Mouse (Mus musculus): ENCODE measurements at regions not wholly inside any gene's neighbourhood (a gene's known extent, or its start where the extent isn't known, plus 50 kb on each side); places are given as distances from the start of the nearest gene placed in this dataset.

GRCm38 (mm10) chr1:107677404-107677803 lies 87.6 kb downstream of the Serpinb8 start:
- no peaks in the 10 kb centered on the region for H3K27me3 ChIP-seq (ENCODE audit: control insufficient read depth, insufficient read depth, low read length)
- H3K4me1 ChIP-seq (ENCODE audit: control insufficient read depth, insufficient read depth, low read length) = no peaks in the 10 kb centered on the region
- no peak overlapping the region for H3K4me2 ChIP-seq (replicated peaks; ENCODE audit: low read depth, low read length)
- WGBS = 90% methylated on average over 2 of the region's 2 CpGs
- H3K4me3 ChIP-seq (ENCODE audit: low read depth, low read length) = no peak overlapping the region
- ATAC-seq (ENCODE audit: insufficient number of reproducible peaks, insufficient read depth, low FRiP score, low read depth) = no peak
- no peaks in the 10 kb centered on the region for H3K36me3 ChIP-seq (ENCODE audit: control insufficient read depth, insufficient read depth, low read length)
- H3K9me3 ChIP-seq (ENCODE audit: control insufficient read depth, low read depth, low read length) = no peaks in the 10 kb centered on the region
- no peak overlapping the region for H3K27ac ChIP-seq (ENCODE audit: low read length)
- no peak overlapping the region for H3K9ac ChIP-seq (replicated peaks; ENCODE audit: low read depth, low read length)

GRCm38 (mm10) chr1:107696858-107697257 lies 107.1 kb downstream of the Serpinb8 start:
- 49% methylated on average over 2 of the region's 2 CpGs for WGBS
- H3K4me3 ChIP-seq (ENCODE audit: low read depth, low read length) = no peak overlapping the region
- no peak for ATAC-seq (ENCODE audit: insufficient number of reproducible peaks, insufficient read depth, low FRiP score, low read depth)
- no peaks in the 10 kb centered on the region for H3K27me3 ChIP-seq (ENCODE audit: control insufficient read depth, insufficient read depth, low read length)
- H3K9ac ChIP-seq (replicated peaks; ENCODE audit: low read depth, low read length) = no peak overlapping the region
- no peak overlapping the region for H3K4me2 ChIP-seq (replicated peaks; ENCODE audit: low read depth, low read length)
- H3K36me3 ChIP-seq (ENCODE audit: control insufficient read depth, insufficient read depth, low read length) = no peaks in the 10 kb centered on the region
- H3K9me3 ChIP-seq (ENCODE audit: control insufficient read depth, low read depth, low read length) = no peaks in the 10 kb centered on the region
- no peaks in the 10 kb centered on the region for H3K4me1 ChIP-seq (ENCODE audit: control insufficient read depth, insufficient read depth, low read length)
- H3K27ac ChIP-seq (ENCODE audit: low read length) = no peak overlapping the region

GRCm38 (mm10) chr1:107706108-107706548 lies 116.3 kb downstream of the Serpinb8 start:
- no peaks in the 10 kb centered on the region for H3K9me3 ChIP-seq (ENCODE audit: control insufficient read depth, low read depth, low read length)
- H3K36me3 ChIP-seq (ENCODE audit: control insufficient read depth, insufficient read depth, low read length) = no peaks in the 10 kb centered on the region
- H3K4me1 ChIP-seq (ENCODE audit: control insufficient read depth, insufficient read depth, low read length) = no peaks in the 10 kb centered on the region
- no peak overlapping the region for H3K4me2 ChIP-seq (replicated peaks; ENCODE audit: low read depth, low read length)
- ATAC-seq (ENCODE audit: insufficient number of reproducible peaks, insufficient read depth, low FRiP score, low read depth) = peak; percentile 85
- H3K27me3 ChIP-seq (ENCODE audit: control insufficient read depth, insufficient read depth, low read length) = no peaks in the 10 kb centered on the region
- no peak overlapping the region for H3K27ac ChIP-seq (ENCODE audit: low read length)
- no peak overlapping the region for H3K9ac ChIP-seq (replicated peaks; ENCODE audit: low read depth, low read length)
- no peak overlapping the region for H3K4me3 ChIP-seq (ENCODE audit: low read depth, low read length)

- WGBS = 92% methylated on average over 5 of the region's 5 CpGs
- Histone ChIP-seq H3K9me3 (ENCODE audit: control insufficient read depth, low read depth, low read length) (no peaks in the 10 kb centered on the region), H3K9ac (replicated peaks; ENCODE audit: low read depth, low read length) (no peak overlapping the region), H3K4me3 (ENCODE audit: low read depth, low read length) (no peak overlapping the region), H3K27ac (ENCODE audit: low read length) (no peak overlapping the region), H3K4me1 (ENCODE audit: control insufficient read depth, insufficient read depth, low read length) (no peaks in the 10 kb centered on the region), H3K36me3 (ENCODE audit: control insufficient read depth, insufficient read depth, low read length) (no peaks in the 10 kb centered on the region), H3K27me3 (ENCODE audit: control insufficient read depth, insufficient read depth, low read length) (no peaks in the 10 kb centered on the region), H3K4me2 (replicated peaks; ENCODE audit: low read depth, low read length) (no peak overlapping the region)
- ATAC-seq (ENCODE audit: insufficient number of reproducible peaks, insufficient read depth, low FRiP score, low read depth) = no peak
Observed at GRCm38 (mm10) chr1:107708601-107709000, 118.8 kb downstream of the Serpinb8 start.

GRCm38 (mm10) chr1:107714869-107715268 lies 125.1 kb downstream of the Serpinb8 start:
- Histone ChIP-seq H3K9me3 (ENCODE audit: control insufficient read depth, low read depth, low read length) (no peaks in the 10 kb centered on the region), H3K27me3 (ENCODE audit: control insufficient read depth, insufficient read depth, low read length) (no peaks in the 10 kb centered on the region), H3K36me3 (ENCODE audit: control insufficient read depth, insufficient read depth, low read length) (no peaks in the 10 kb centered on the region), H3K4me2 (replicated peaks; ENCODE audit: low read depth, low read length) (no peak overlapping the region), H3K4me1 (ENCODE audit: control insufficient read depth, insufficient read depth, low read length) (no peaks in the 10 kb centered on the region), H3K4me3 (ENCODE audit: low read depth, low read length) (no peak overlapping the region), H3K27ac (ENCODE audit: low read length) (no peak overlapping the region), H3K9ac (replicated peaks; ENCODE audit: low read depth, low read length) (no peak overlapping the region)
- no peak for ATAC-seq (ENCODE audit: insufficient number of reproducible peaks, insufficient read depth, low FRiP score, low read depth)
- 74% methylated on average over 1 of the region's 1 CpGs for WGBS

- H3K27ac ChIP-seq (ENCODE audit: low read length) = no peak overlapping the region
- WGBS = 62% methylated on average over 5 of the region's 5 CpGs
- H3K36me3 ChIP-seq (ENCODE audit: control insufficient read depth, insufficient read depth, low read length) = no peaks in the 10 kb centered on the region
- H3K4me1 ChIP-seq (ENCODE audit: control insufficient read depth, insufficient read depth, low read length) = no peaks in the 10 kb centered on the region
- no peak overlapping the region for H3K4me3 ChIP-seq (ENCODE audit: low read depth, low read length)
- no peak overlapping the region for H3K4me2 ChIP-seq (replicated peaks; ENCODE audit: low read depth, low read length)
- no peak overlapping the region for H3K9ac ChIP-seq (replicated peaks; ENCODE audit: low read depth, low read length)
- no peaks in the 10 kb centered on the region for H3K9me3 ChIP-seq (ENCODE audit: control insufficient read depth, low read depth, low read length)
- no peak for ATAC-seq (ENCODE audit: insufficient number of reproducible peaks, insufficient read depth, low FRiP score, low read depth)
- H3K27me3 ChIP-seq (ENCODE audit: control insufficient read depth, insufficient read depth, low read length) = no peaks in the 10 kb centered on the region
Observed at GRCm38 (mm10) chr1:107719304-107719703, 129.5 kb downstream of the Serpinb8 start.

GRCm38 (mm10) chr1:107728113-107728839 lies 138.5 kb downstream of the Serpinb8 start:
- Histone ChIP-seq H3K36me3 (ENCODE audit: control insufficient read depth, insufficient read depth, low read length) (no peaks in the 10 kb centered on the region), H3K9me3 (ENCODE audit: control insufficient read depth, low read depth, low read length) (no peaks in the 10 kb centered on the region), H3K27ac (ENCODE audit: low read length) (no peak overlapping the region), H3K9ac (replicated peaks; ENCODE audit: low read depth, low read length) (no peak overlapping the region), H3K4me2 (replicated peaks; ENCODE audit: low read depth, low read length) (no peak overlapping the region), H3K27me3 (ENCODE audit: control insufficient read depth, insufficient read depth, low read length) (no peaks in the 10 kb centered on the region), H3K4me3 (ENCODE audit: low read depth, low read length) (no peak overlapping the region), H3K4me1 (ENCODE audit: control insufficient read depth, insufficient read depth, low read length) (no peaks in the 10 kb centered on the region)
- ATAC-seq (ENCODE audit: insufficient number of reproducible peaks, insufficient read depth, low FRiP score, low read depth) = no peak
- 71% methylated on average over 11 of the region's 11 CpGs for WGBS

- Histone ChIP-seq H3K36me3 (ENCODE audit: control insufficient read depth, insufficient read depth, low read length) (no peaks in the 10 kb centered on the region), H3K27ac (ENCODE audit: low read length) (no peak overlapping the region), H3K4me2 (replicated peaks; ENCODE audit: low read depth, low read length) (no peak overlapping the region), H3K4me3 (ENCODE audit: low read depth, low read length) (no peak overlapping the region), H3K27me3 (ENCODE audit: control insufficient read depth, insufficient read depth, low read length) (no peaks in the 10 kb centered on the region), H3K9ac (replicated peaks; ENCODE audit: low read depth, low read length) (no peak overlapping the region), H3K4me1 (ENCODE audit: control insufficient read depth, insufficient read depth, low read length) (no peaks in the 10 kb centered on the region), H3K9me3 (ENCODE audit: control insufficient read depth, low read depth, low read length) (no peaks in the 10 kb centered on the region)
- no peak for ATAC-seq (ENCODE audit: insufficient number of reproducible peaks, insufficient read depth, low FRiP score, low read depth)
- WGBS = 89% methylated on average over 1 of the region's 1 CpGs
Observed at GRCm38 (mm10) chr1:107765307-107765706, 175.5 kb downstream of the Serpinb8 start.

All from stomach, embryonic 14.5 days (tissue).